In the genomic region with DNA sequence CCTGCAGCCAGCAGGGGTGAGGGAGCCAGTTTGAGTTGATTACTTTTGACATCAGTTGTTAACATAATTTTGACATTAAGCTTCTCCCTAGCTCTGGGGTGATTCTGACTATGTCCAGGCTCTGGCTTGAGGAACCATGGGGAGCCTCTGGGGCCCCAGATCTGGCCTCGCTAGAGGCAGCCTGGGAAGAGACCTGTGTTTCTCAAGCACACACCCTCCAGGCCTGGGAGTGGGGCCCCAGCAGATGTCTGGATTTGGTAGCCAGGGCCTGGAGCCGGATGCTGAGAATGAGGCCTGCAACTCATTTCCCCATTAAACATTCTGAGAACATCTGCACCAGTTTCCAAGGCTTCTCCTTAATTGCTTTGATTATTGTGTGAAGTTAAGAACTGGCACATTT, we compare ENCODE assay signal across 19 mouse cellular contexts.
"Had no signal": no experiment of that assay in that cellular context is flagged by ENCODE, and none has a peak within 500 bp of the region (broad histone marks: within the 10 kb centered on the region; RNA-seq: fewer than 3 reads in every experiment).

No protein-coding gene starts in this region.

- H3K9ac ChIP-seq: liver, embryonic 13.5 days; midbrain, embryonic 12.5 days; neural tube, embryonic 13.5 days had no signal

- H3K27me3 ChIP-seq: liver, embryonic 13.5 days; midbrain, embryonic 12.5 days; neural tube, embryonic 13.5 days had no signal

- DNase-seq: kidney, adult 9 months; kidney, postnatal 14 days; layer of hippocampus, adult 9-11 months; liver, embryonic 13.5 days; lung, adult 2 months; lung, postnatal 14 days; lung, postnatal 4 days; right cerebral cortex, adult 18-20 months; right cerebral cortex, postnatal 14 days; right cerebral cortex, postnatal 4 days; thymus, adult 2 months; thymus, postnatal 14 days; thymus, postnatal 4 days had no signal

- H3K27ac ChIP-seq: layer of hippocampus, adult 2 months; liver, embryonic 13.5 days; midbrain, embryonic 12.5 days; neural tube, embryonic 13.5 days; stomach, postnatal 0 days had no signal

- H3K4me1 ChIP-seq: liver, embryonic 13.5 days; midbrain, embryonic 12.5 days had no signal

- ATAC-seq: midbrain, embryonic 16.5 days had no signal

- H3K4me2 ChIP-seq: liver, embryonic 13.5 days; midbrain, embryonic 12.5 days; neural tube, embryonic 13.5 days had no signal

- H3K4me3 ChIP-seq: layer of hippocampus, adult 2 months; liver, embryonic 13.5 days; midbrain, embryonic 12.5 days; myocyte; neural tube, embryonic 13.5 days had no signal
